Mouse (Mus musculus): ENCODE data around the gene Tmem45a.
"Not testable (repeated sequence)": the region's sequence is repeated elsewhere in the genome, so short reads cannot be mapped to it uniquely, and the experiment has no call there.

The Tmem45a gene

DNA sequence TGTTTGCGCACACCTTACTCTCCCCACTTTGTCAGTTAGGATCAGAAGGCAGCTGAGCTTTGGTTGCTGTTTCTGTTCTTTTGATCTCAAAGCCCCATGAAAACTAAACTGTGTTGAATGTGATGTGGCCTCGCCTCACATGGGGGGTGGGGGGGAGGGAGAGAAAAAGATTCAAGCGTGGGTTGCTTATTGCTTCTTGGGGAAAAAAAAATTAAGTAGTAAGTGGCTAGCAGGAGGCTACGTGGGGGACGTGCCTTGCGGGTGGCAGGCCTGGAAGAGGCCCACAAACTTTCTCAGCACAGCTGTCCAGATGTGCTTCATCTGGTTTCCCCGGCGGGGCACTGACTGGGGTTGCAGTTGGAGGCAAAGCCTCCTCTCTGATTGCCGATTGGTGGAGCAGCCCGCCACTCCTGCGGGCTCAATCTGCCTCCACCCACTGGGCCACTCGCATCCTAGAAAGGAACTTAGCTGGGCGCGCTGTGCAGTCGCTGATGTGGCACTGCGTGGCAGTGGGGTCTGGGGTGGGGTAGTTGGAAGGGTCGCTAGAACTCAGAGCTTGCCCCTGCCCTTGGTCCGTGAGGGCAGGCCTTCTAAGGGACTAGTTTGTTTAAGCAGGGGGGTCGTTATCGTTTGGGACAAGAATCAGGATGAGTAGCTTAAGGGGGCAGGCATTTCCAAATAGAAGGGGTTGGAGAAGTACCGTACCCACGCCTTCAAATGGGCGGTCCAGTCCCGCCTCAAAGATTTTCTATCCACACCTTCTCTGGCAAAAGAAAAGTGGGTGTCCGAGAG lies at the start of gene Tmem45a:
Gene Tmem45a, minus strand, starts transcription at position 343 of the 792 bp plus-strand sequence.
- peak; percentile 98 for DNase-seq (ENCODE audit: low read depth, low spot score)

GRCm38 (mm10) chr16:56928023-56928422 lies 42.1 kb upstream of the Tmem45a start, which contains the start of gene Lnp1:
Gene Lnp1, minus strand, starts transcription at chr16:56928061.
- DNase-seq (ENCODE audit: low read depth, low spot score), result no peak

- peak; percentile 89 for DNase-seq (ENCODE audit: low read depth, low spot score)
Measured at GRCm38 (mm10) chr16:56920102-56920657, 34.2 kb upstream of the Tmem45a start.

DNA sequence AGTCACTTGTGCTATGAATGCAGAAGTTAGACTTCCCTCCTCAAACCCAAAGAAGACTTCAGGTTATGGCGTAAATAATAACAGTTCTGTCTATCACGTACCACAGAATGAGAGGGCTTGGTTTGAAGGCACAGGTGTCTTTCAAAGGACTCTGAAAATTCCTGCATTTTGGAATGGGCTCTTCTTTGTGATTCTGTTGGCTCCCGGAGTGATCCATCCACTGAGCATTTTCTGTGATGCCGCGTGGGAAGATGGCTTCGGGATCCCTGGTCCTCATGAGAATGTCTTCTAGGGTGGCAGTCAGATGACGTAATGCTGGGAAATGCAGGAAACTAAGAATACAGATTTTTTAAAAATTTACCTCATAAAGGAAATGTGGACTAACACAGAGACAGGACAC lies 31.3 kb upstream of the Tmem45a start:
- no peak for DNase-seq (ENCODE audit: low read depth, low spot score)

GRCm38 (mm10) chr16:56908986-56909385 lies 23.0 kb upstream of the Tmem45a start:
- DNase-seq (ENCODE audit: low read depth, low spot score), result no peak

- DNase-seq (ENCODE audit: low read depth, low spot score), result not testable (repeated sequence)
Measured at GRCm38 (mm10) chr16:56902206-56902605, 16.2 kb upstream of the Tmem45a start.

- no peak for DNase-seq (ENCODE audit: low read depth, low spot score)
Measured at GRCm38 (mm10) chr16:56891583-56891982, 5.6 kb upstream of the Tmem45a start.

DNA sequence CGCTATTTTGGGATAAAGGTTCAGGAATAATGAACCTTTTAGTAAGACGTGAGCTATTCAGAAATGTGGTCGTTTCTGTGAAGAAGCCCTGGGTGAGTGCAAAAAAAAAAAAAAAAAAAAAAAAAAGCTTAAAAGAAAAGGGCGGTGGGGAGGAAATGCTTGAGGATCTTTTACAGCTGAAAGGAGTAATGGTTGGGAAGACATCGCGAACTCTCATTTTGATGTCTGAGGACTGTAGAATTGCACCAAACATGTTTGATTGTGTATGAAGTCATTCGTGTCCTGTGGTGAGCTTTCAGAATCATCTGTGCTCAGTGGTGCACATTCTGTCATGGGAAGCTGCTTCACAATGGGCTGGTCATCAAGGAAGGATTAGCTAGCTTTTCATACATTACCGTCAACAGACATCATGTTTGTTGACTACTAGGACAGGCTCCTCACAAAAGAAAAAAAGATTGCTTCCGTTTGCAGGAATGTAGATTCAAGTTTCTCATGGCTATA lies 700 bp upstream of the Tmem45a start:
- no peak for DNase-seq (ENCODE audit: low read depth, low spot score)

DNA sequence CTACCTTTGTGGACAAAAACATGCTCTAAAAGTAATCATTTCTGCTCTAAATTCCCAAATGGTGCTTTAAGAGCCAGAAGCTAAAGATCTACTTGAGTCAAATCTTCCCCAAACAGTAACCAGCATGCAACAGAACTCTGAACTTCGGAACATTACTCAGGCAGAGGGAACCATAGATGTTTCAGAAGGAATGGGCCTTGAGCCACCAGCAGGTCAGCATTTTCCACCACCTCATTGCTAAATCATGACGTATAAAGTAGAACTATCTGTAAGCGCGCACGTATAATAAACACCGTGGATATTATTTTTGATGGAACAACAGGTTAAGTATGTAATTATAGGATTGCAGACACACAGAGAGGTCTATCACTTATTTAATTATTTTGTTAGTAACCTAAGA lies 1.2 kb downstream of the Tmem45a start:
- peak; percentile 42 for DNase-seq (ENCODE audit: low read depth, low spot score)

- DNase-seq (ENCODE audit: low read depth, low spot score), result peak; percentile 96
Measured at GRCm38 (mm10) chr16:56873410-56873809, 12.6 kb downstream of the Tmem45a start.

DNA sequence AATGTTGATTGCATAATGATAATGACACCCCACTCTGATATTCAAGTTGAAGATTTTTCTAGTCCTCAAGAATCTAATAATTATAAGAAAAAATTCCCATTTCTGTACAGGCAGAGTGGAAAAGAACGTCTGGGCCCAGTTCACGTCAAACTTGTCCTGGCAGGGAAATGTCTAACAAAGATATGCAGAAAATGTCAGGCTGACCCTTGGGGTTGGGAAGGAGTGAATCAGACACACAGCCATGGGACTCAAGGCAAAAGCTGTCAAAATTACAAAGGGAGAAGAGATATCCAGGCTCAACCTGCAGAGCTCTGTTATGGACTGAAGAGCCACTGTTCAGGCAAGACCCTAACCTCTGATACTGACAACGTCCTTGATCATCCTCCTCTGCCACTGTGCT lies 15.5 kb downstream of the Tmem45a start:
- DNase-seq (ENCODE audit: low read depth, low spot score), result peak; percentile 52

GRCm38 (mm10) chr16:56868361-56868760 lies 17.6 kb downstream of the Tmem45a start:
- no peak for DNase-seq (ENCODE audit: low read depth, low spot score)

- DNase-seq (ENCODE audit: low read depth, low spot score), result no peak
Measured at GRCm38 (mm10) chr16:56867591-56867990, 18.4 kb downstream of the Tmem45a start.

DNA sequence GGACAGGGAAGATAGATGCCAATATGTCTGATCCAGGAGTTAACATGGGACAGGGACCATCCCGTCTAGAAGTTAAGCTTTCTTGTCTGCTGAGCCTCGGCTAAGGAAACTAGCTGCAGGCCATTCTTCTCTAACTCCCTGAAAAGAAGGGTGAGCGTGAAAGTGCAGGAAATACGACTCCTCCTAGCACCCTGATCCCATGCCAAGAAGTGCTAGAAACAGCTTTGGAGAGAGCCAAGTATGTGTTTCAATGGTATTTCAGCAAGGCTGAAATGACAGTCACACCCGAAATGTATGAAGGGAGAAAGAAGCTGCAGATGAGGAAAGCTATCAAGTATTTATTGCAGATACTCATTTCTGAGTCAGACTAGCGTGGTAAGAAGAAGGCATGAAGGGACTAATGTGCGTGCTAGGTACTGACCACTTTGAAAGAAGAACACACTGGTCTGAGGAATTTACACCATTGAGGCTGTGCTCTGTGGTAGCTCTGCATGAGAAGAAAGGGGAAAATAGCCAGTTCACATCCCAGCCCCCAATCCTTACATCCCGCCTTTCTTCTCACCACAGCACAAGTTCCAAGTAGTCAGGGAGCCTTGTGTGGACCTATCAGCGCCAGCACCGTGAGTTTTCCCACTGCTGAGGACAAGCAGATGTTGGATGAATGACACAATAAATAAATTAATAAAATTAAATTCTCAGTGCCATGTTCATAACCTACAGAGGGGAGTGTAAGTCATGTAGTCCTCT lies 33.0 kb downstream of the Tmem45a start:
- DNase-seq (ENCODE audit: low read depth, low spot score), result peak; percentile 92

GRCm38 (mm10) chr16:56842988-56843387 lies 43.0 kb downstream of the Tmem45a start:
- DNase-seq (ENCODE audit: low read depth, low spot score), result no peak

DNA sequence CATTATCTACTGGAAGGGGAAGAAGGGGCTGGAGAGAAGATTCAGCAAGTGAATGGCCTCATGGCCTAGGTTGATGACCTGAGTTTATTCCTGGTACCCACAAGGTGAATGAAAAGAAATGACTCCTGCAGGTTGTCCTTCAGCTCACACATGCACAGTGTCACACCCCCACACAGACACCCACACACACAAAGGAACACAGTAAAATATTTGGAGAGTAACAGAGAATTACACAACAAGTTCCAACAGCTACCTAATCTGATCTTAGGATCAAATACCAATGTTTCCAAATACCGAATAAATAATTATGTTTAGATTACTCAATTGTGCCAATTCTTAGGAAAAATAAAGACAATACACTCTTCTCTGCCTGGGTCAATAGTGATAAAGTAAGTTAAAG lies 52.7 kb downstream of the Tmem45a start:
- DNase-seq (ENCODE audit: low read depth, low spot score), result no peak

GRCm38 (mm10) chr16:56831986-56832385 lies 54.0 kb downstream of the Tmem45a start:
- DNase-seq (ENCODE audit: low read depth, low spot score), result no peak

- no peak for DNase-seq (ENCODE audit: low read depth, low spot score)
Measured at GRCm38 (mm10) chr16:56801370-56802109, 84.4 kb downstream of the Tmem45a start.

DNA sequence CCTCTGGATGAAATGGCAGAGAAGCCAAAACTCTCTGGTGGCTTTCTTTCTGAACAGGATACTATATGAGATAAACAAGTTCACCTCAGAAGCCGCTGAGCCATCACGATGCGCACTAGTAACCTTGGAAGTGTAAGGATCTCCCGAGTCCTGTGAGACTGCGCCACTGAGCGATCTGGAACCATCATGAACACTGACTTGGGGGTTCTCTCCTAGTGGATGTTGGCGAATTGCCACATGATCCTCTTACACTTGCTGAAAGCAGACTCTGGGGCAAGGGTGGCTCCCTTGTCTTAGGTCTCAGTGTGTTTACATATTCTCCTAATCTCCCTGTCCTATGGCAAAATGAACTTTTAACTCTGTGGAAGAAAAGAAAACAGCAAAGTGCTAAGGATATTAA lies 85.0 kb downstream of the Tmem45a start:
- DNase-seq (ENCODE audit: low read depth, low spot score), result no peak

DNA sequence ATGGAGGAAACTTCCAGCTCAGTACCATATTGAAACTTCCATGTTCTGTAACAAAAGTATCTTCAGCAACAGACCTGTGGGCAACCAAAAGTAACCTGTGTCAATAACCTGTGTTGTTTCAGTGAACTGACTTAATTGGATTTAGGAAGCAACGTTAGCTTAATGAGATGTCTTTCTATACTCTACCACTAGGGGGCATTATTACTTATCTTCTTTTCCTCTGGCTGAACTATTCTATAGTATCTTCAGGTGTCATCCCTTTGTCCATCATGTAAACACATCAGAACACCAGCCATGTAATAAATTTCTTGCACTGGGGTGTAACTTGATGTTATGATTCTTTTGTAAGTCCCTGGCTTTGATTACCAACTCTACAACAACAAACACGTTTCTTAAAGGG lies 85.5 kb downstream of the Tmem45a start:
- peak; percentile 71 for DNase-seq (ENCODE audit: low read depth, low spot score)

- no peak for DNase-seq (ENCODE audit: low read depth, low spot score)
Measured at GRCm38 (mm10) chr16:56799541-56800029, 86.4 kb downstream of the Tmem45a start.
